Mouse (Mus musculus): ENCODE data around the gene Echdc3.
A peak's percentile ranks its signal among the peaks of the same experiment; 100 is the strongest.

The Echdc3 gene

GRCm38 (mm10) chr2:6220141-6220805 lies 7.4 kb upstream of the Echdc3 start:
- peak; percentile 75 for DNase-seq

GRCm38 (mm10) chr2:6212327-6212723 lies 508 bp downstream of the Echdc3 start:
- no peak for DNase-seq

GRCm38 (mm10) chr2:6210840-6211239 lies 2.0 kb downstream of the Echdc3 start:
- DNase-seq = no peak

DNA sequence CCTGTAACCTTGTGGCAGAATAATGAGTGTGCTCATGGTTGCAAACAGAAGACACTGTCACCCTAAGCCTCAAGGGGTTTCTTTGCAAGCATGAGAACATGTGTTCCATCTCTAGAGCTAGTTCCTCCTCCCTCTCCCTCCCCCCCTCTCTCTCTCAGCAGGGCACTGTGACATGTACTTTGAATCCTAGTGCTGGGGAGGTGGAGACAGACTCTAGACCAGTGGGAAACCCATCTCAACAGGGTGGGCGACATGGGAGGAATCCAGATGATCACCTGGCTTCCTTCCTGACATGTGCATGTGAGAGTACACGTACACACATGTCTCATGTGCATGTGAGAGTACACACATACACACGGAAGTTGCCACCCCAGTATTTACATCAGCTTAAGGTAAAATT lies 3.1 kb downstream of the Echdc3 start:
- no peak for DNase-seq

GRCm38 (mm10) chr2:6209116-6209515 lies 3.7 kb downstream of the Echdc3 start:
- DNase-seq = no peak

GRCm38 (mm10) chr2:6207736-6208135 lies 5.1 kb downstream of the Echdc3 start:
- no peak for DNase-seq

DNA sequence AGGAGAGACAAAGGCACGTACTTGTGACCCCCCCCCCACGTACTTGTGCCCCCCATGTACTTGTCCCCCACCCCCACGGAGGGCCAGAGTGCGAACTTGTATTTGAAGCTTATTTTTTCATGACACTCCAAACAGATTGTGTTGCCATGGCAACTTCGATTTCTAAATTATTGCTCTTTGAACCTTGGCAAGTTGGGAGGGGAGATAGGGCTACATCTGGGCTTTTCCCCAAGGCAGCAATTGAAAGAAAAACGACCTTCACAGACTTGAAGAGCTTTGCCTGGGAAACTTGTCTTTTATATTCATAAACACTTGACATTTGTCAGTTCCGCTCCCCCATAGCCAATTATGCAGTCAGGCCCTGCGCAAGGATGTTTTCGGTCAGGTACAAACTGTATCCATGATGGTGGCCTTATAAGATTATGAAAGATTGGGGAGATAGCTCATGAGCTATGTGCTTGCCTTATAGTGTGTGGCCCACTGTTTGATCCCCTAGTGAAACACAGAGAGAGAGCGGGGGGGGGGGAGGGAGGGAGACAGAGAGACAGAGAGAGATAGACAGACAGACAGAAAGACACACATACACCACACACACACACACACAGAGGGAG lies 16.4 kb downstream of the Echdc3 start:
- no peak for DNase-seq

DNA sequence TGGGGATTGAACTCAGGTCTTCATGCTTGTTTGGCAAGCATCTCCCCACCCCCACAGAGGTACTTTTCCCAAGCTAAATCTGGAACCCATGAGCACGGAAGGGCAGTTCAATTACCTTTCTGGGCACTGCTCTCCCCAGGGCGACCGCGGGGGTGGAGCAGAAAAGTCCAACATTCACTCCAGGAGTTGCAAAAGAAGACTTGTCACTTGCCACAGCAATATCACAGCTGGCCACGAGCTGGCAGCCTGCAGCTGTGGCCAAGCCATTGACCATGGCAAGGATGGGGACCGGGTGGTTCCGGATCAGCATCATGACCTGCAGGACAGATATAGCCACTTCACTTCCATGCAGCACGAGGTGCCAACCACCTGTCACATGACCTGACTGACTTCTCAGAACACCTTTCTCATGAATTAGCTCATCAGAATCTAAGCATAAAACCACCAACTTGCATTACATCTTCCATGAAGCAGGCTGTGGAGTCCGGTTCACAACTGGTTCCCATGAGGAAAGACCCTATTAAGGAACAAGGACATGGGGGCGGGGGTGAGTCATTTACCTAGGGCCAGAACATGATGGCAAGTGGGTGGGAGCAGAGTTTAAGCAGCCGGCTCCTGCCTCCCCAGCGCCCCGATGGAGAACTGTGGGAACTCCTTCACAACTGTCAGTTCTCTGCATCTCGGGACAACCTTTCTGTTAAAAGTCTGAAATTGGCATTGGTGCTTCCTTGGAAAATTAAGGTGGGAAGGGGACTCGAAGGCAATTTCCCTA lies 17.2 kb downstream of the Echdc3 start:
- no peak for DNase-seq

DNA sequence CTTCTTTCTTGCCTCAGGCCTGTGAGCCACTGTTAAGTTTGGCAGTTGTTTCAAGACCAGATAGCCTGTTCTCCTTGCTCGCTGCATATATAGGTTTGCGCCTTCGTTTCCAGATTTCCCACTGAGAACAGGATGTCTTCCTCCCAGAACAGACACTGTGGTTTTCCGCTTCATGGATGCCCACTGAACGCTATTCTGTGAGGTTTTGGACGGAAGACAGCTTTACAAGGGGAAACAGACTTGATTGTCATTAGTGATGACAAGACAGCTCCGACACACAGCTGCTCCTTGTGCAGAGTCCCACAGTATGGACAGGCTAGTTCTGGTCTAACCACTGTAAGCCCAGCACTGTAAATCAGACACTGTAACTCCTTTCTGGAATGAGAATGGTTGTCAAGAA lies 18.3 kb downstream of the Echdc3 start:
- no peak for DNase-seq

DNA sequence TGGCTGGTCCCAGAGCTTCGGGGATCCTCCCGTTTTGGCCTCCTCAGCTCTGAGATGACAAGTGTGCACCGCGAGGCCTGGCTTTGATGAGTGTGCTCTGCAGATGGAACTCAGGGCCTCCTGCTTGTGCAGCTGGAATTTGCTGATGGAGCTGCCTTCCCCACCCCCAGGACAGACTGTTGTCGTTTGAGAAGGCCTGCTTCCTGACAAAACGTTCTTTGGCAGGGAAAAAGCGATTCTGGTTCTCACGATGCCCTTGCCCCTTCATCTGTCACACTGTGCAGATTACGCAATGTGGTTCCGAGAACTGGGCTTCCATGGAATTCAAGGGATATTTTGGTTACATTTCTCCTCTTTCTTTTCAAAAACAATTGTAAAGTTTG lies 19.3 kb downstream of the Echdc3 start:
- no peak for DNase-seq

GRCm38 (mm10) chr2:6192820-6193590 lies 19.8 kb downstream of the Echdc3 start:
- DNase-seq = peak; percentile 59

DNA sequence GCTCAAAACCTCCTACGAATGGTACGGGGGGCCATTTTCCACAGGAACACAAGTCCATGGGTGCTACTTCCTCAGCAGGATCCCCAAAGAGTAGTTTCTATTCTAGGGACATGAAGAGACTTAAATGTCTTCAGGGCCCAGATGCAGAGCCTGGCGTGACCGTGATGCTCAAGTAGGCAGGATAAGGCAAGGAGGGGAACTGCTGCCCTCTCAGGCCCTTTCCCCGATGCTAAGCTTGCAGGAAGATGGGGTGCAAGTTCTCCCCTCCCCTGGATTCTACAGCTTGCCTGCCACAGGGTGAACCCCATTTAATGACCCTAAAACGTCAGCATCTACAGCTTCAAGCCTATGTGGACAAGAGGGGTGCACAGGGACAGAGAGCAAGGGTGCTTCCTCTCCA lies 22.8 kb downstream of the Echdc3 start:
- DNase-seq = no peak

GRCm38 (mm10) chr2:6189675-6189998 lies 23.2 kb downstream of the Echdc3 start:
- DNase-seq = no peak

DNA sequence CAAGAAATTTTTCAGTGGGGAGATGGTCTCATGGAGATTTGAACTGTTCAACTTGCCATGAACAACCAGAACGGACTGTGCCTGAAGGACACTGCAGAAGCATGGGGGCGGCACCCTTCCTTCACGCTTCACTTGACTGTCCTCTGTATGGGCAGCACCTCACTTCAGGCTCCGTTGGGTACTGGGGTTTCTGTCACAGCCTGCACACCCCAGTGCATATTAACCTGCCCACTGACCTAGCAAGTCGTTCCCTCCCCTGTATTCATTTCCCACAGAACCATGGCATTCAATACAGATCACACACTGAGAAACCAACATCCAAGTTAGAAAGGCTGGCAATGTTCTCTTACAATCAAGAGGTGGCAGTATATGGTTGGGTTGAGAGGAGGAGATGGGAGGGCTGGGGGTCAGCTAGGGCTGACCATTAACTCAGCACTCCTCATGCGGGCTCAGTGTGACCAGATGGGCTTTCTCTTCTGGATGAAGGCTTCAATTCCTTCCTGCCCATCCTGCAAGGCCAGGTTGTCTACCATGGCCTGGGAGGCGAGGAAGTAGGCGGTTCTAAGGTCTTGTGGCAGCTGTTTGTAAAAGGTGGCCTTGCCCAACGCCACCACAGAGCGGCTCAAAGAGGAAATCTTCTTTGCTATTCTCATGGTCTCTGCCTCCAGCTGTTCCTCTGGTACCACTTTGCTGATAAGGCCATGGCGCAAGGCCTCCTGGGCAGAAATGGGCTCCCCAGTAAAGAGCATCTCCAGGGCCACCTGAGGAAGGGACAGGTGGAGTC lies 23.8 kb downstream of the Echdc3 start:
- DNase-seq = no peak

- DNase-seq = no peak
These were observed 25.4 kb downstream of the Echdc3 start for GRCm38 (mm10) chr2:6187418-6187817.

- no peak for DNase-seq
These were observed 25.9 kb downstream of the Echdc3 start for GRCm38 (mm10) chr2:6186913-6187312.

- no peak for DNase-seq
These were observed 33.1 kb downstream of the Echdc3 start for GRCm38 (mm10) chr2:6179749-6180117.

GRCm38 (mm10) chr2:6178901-6179748 lies 33.7 kb downstream of the Echdc3 start:
- no peak for DNase-seq

- DNase-seq = no peak
These were observed 39.8 kb downstream of the Echdc3 start for GRCm38 (mm10) chr2:6173013-6173412.

DNA sequence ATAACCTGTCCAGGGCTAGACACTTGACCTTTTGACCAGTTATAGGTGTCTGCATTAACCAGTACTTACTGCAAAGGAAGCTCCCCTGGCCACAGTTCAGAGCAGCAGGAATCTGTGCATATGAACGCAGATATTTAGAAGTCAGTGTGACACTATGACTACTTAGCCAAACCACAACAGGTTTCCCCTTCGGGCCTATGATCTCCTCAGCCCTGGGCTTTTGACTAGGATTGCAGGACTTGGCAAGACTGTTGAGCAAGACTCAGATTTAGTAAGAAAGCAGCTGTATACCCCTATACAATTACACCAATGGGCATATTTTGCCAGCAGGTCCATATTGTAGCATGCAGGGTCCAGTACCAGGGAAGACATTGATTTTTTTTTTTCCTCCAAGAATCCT lies 44.3 kb downstream of the Echdc3 start:
- no peak for DNase-seq

DNA sequence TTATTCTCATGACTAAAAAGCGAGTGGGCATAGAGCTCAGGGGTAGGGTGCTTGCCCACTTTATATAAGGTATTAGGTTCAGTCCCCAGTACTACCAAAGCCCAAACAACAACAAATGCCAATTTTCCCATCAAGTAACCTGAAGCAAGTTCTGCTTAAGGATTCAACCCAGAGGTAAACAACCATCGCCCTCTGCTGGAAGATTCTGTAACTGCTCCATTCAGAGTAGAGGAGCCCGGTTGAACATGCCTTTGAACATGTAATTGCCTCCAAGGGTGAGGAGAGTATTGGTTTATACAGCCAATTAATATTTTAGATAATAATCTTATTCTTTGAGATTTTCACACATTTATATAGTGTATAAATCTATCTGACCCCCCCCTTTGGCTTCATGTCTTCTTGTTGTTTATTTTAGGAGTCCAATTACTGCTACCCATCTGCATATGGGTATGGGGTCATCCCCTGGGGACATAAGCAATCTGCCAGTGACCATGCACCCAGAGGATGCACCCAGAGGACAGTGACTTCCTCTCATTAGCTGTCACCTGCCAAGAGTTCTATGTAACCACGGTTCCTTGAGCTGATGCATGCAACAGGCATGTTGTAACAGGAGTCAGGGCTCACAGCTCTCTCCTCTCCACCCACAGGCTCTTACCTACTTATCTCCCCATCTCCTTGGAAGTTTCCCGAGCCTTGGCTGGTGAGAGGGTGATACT lies 44.8 kb downstream of the Echdc3 start:
- DNase-seq = peak; percentile 67
